Mouse (Mus musculus) midbrain, embryonic 11.5 days (tissue): ENCODE results near the gene Ace2. TPM values are rescaled to one million over a fixed set of nuclear protein-coding genes. Genes with fewer than 3 reads are reported as not detected.

Experiments used
- ATAC-seq: fragments of 200-750 bp; cut with Nextera tagmentation; 2 replicates; pipeline ENCODE4 v1.8.0; 2017; ENCODE audit warnings: moderate TSS enrichment, moderate library complexity; ENCODE audit not compliant: low FRiP score
- DNase-seq: peaks from one replicate; pipeline ENCODE4 v3.0.0; 2015; ENCODE audit warnings: low spot score; ENCODE audit errors: missing footprints
- H3K27ac ChIP-seq: fragments of 300-500 bp; sonication (generic); 2 replicates; pipeline ENCODE4 v1.5.1; 2014; ENCODE audit warnings: low read depth, low read length
- H3K27me3 ChIP-seq: fragments of 300-500 bp; sonication (generic); 2 replicates; pipeline ENCODE4 v1.6.1; 2014; ENCODE audit warnings: mild to moderate bottlenecking, low read length, moderate library complexity, mixed read lengths; ENCODE audit not compliant: control insufficient read depth, insufficient read depth
- H3K36me3 ChIP-seq: fragments of 300-500 bp; sonication (generic); 2 replicates; pipeline ENCODE4 v1.6.1; 2014; ENCODE audit warnings: mild to moderate bottlenecking, low read length, moderate library complexity, mixed read lengths; ENCODE audit not compliant: control insufficient read depth, insufficient read depth
- H3K4me1 ChIP-seq: fragments of 300-500 bp; sonication (generic); 2 replicates; pipeline ENCODE4 v1.6.1; 2014; ENCODE audit warnings: low read length; ENCODE audit not compliant: control insufficient read depth, insufficient read depth
- H3K4me2 ChIP-seq: fragments of 300-500 bp; sonication (generic); 2 replicates; pipeline ENCODE4 v1.6.1; 2014; ENCODE audit warnings: mild to moderate bottlenecking, moderate library complexity
- H3K4me3 ChIP-seq: fragments of 300-500 bp; sonication (generic); 2 replicates; pipeline ENCODE4 v1.5.1; 2014; ENCODE audit warnings: low read depth, low read length
- H3K9ac ChIP-seq: fragments of 300-500 bp; sonication (generic); 2 replicates; pipeline ENCODE4 v1.6.1; 2014; ENCODE audit warnings: low read length
- H3K9me3 ChIP-seq: fragments of 300-500 bp; sonication (generic); 2 replicates; pipeline ENCODE4 v1.6.1; 2016; ENCODE audit warnings: low read length; ENCODE audit not compliant: control insufficient read depth
- WGBS: fragments of 180-500 bp; shearing (Covaris S2); extraction: QIAGEN DNeasy Blood & Tissue Kit; methylation state at CpG from one replicate; pipeline ENCODE4 v1.1.7; 2014; 5-methylcytosine and 5-hydroxymethylcytosine counted together
- polyA plus RNA-seq: library from polyadenylated mRNA; unstranded; fragments of >200 nt; fragmentation: Nextera tagmentation; extraction: Ambion mirVana; gene quantifications from 2 replicates; pipeline ENCODE4 v1.2.1, GENCODE M21; 2014

Gene Ace2
- polyA plus RNA-seq, 1 experiment from 2014 or later, result 0.15 TPM

GRCm38 (mm10) chrX:164200547-164200946, 61.4 kb downstream of the Ace2 start:
- no peak overlapping the region for H3K9ac ChIP-seq
- H3K9me3 ChIP-seq, result no peaks in the 10 kb centered on the region
- DNase-seq, result no peak
- no peak overlapping the region for H3K4me2 ChIP-seq
- H3K4me3 ChIP-seq, result no peak overlapping the region
- H3K36me3 ChIP-seq, result no peaks in the 10 kb centered on the region
- 77% methylated on average over 5 of the region's 5 CpGs for WGBS
- no peak for ATAC-seq
- no peaks in the 10 kb centered on the region for H3K27me3 ChIP-seq
- H3K27ac ChIP-seq, result no peak overlapping the region
- no peaks in the 10 kb centered on the region for H3K4me1 ChIP-seq

GRCm38 (mm10) chrX:164221989-164222388, 82.9 kb downstream of the Ace2 start:
- H3K9ac ChIP-seq, result no peak overlapping the region
- 73% methylated on average over 2 of the region's 2 CpGs for WGBS
- no peaks in the 10 kb centered on the region for H3K27me3 ChIP-seq

GRCm38 (mm10) chrX:164233380-164233779, 94.2 kb downstream of the Ace2 start:
- Histone ChIP-seq H3K27me3 (no peaks in the 10 kb centered on the region), H3K9me3 (no peaks in the 10 kb centered on the region), H3K4me1 (no peaks in the 10 kb centered on the region), H3K4me2 (no peak overlapping the region), H3K36me3 (no peaks in the 10 kb centered on the region), H3K4me3 (no peak overlapping the region), H3K9ac (no peak overlapping the region), H3K27ac (no peak overlapping the region)
- ATAC-seq (no peak), DNase-seq (no peak)
- WGBS, result 69% methylated on average over 8 of the region's 8 CpGs

More at GRCm38 (mm10) chrX:164221989-164222388, 82.9 kb downstream of the Ace2 start:
- H3K4me1 ChIP-seq, result no peaks in the 10 kb centered on the region
- ATAC-seq, result no peak
- DNase-seq, result no peak
- H3K4me3 ChIP-seq, result no peak overlapping the region
- no peak overlapping the region for H3K4me2 ChIP-seq
- H3K9me3 ChIP-seq, result no peaks in the 10 kb centered on the region
- H3K36me3 ChIP-seq, result no peaks in the 10 kb centered on the region
- H3K27ac ChIP-seq, result no peak overlapping the region

Other genes with a start within 250 kb of the Ace2 start
- 48.4 and 56.5 TPM in 2 replicates for gene Ap1s2, start 230.3 kb upstream of the Ace2 start, polyA plus RNA-seq
- 51.1 and 54.7 TPM in 2 replicates for gene Zrsr2, start 180.7 kb upstream of the Ace2 start, polyA plus RNA-seq
- 0.30 and 0.37 TPM in 2 replicates for gene Car5b, start 111.3 kb upstream of the Ace2 start, polyA plus RNA-seq
- 49.8 and 50.9 TPM in 2 replicates for gene Siah1b, start 62.8 kb upstream of the Ace2 start, polyA plus RNA-seq
- 0.34 TPM in 1 of 2 replicates, not detected in the other for gene Cltrn, start 50.5 kb upstream of the Ace2 start, polyA plus RNA-seq
- 0.52 and 0.66 TPM in 2 replicates for gene Bmx, start 118.9 kb downstream of the Ace2 start, polyA plus RNA-seq
- gene Pir, start 130.0 kb downstream of the Ace2 start, polyA plus RNA-seq, result 6.4 and 6.7 TPM in 2 replicates
- gene Vegfd, start 234.0 kb downstream of the Ace2 start, polyA plus RNA-seq, result 0.79 and 1.0 TPM in 2 replicates